ENCODE assay signal across 27 mouse cellular contexts in genomic region chr14:46439461-46440048, GRCm38 (mm10). TPM values are rescaled to one million over a fixed set of nuclear protein-coding genes. Genes with fewer than 3 reads are reported as not detected.
"Had no signal": no experiment of that assay in that cellular context is flagged by ENCODE, and none has a peak within 500 bp of the region (broad histone marks: within the 10 kb centered on the region; RNA-seq: fewer than 3 reads in every experiment).

No protein-coding gene starts in this region.

- H3K4me1 ChIP-seq: megakaryocyte, embryonic 14.5 days; neural tube, embryonic 15.5 days had no signal

- ATAC-seq: hindbrain, postnatal 0 days; inflammation-experienced regulatory T-cells, adult 6 months; intestine, embryonic 16.5 days; liver, postnatal 0 days had no signal

- H3K4me2 ChIP-seq: limb, embryonic 12.5 days; limb, embryonic 15.5 days; liver, embryonic 11.5 days; neural tube, embryonic 12.5 days; neural tube, embryonic 15.5 days; stomach, embryonic 15.5 days had no signal

- H3K4me3 ChIP-seq: left cerebral cortex, adult 2 months; limb, embryonic 12.5 days; limb, embryonic 15.5 days; megakaryocyte, embryonic 14.5 days; midbrain, embryonic 10.5 days; neural tube, embryonic 12.5 days; neural tube, embryonic 15.5 days; stomach, embryonic 15.5 days had no signal

- H3K27ac ChIP-seq: hindbrain, postnatal 0 days; left cerebral cortex, adult 2 months; limb, embryonic 12.5 days; limb, embryonic 15.5 days; liver, embryonic 14.5 days; midbrain, embryonic 10.5 days; neural tube, embryonic 12.5 days; neural tube, embryonic 15.5 days; stomach, embryonic 15.5 days had no signal

- H3K36me3 ChIP-seq: limb, embryonic 12.5 days; limb, embryonic 15.5 days; midbrain, embryonic 10.5 days; neural tube, embryonic 12.5 days; neural tube, embryonic 15.5 days; stomach, embryonic 15.5 days had no signal

- H3K27me3 ChIP-seq: limb, embryonic 15.5 days; megakaryocyte, embryonic 14.5 days; neural tube, embryonic 12.5 days; neural tube, embryonic 15.5 days; stomach, embryonic 15.5 days had no signal

- H3K9ac ChIP-seq: limb, embryonic 12.5 days; limb, embryonic 15.5 days; liver, embryonic 14.5 days; liver, postnatal 0 days; neural tube, embryonic 12.5 days; neural tube, embryonic 15.5 days; stomach, embryonic 15.5 days had no signal

- H3K9me3 ChIP-seq: limb, embryonic 12.5 days; limb, embryonic 15.5 days; megakaryocyte, embryonic 14.5 days; midbrain, embryonic 10.5 days; neural tube, embryonic 12.5 days; neural tube, embryonic 15.5 days; stomach, embryonic 15.5 days had no signal

- DNase-seq: kidney, adult 2 months; kidney, postnatal 10 days; kidney, postnatal 36 days; layer of hippocampus, postnatal 36 days; left cerebral cortex, postnatal 4 days; liver, postnatal 0 days; midbrain, embryonic 14.5 days; right cerebral cortex, adult 18-20 months; right cerebral cortex, postnatal 14 days; right cerebral cortex, postnatal 4 days; spleen, adult 18-20 months; thymus, adult 18-20 months; thymus, postnatal 14 days; thymus, postnatal 4 days had no signal

RNA-seq across cellular contexts. Expression of gene Bmp4, which starts 49.1 kb away (rescaled TPM):
- polyA plus RNA-seq: inflammation-experienced regulatory T-cells, adult 6 months had no signal
